ENCODE assay signal across 17 mouse cellular contexts in genomic region chr3:141659041-141659789, GRCm38 (mm10).
DNase-seq lines count a peak whose midpoint lies in the region; ATAC-seq and TF ChIP-seq lines count a peak whose summit lies in the region.
"Had no signal": no experiment of that assay in that cellular context is flagged by ENCODE, and none has a peak within 500 bp of the region (broad histone marks: within the 10 kb centered on the region; RNA-seq: fewer than 3 reads in every experiment).

No protein-coding gene starts in this region.

- dilution Hi-C loops in CH12.LX (cut with MboI; ENCODE audit: extremely low pct_ligation_motif_present, extremely low pct_unique_long_range_greater_than_20kb, low sequenced_read_pairs): no loop called here

- H3K27ac ChIP-seq in forebrain, embryonic 14.5 days (ENCODE audit: low read depth, low read length): no peak overlapping the region
- no peak overlapping the region for H3K27ac ChIP-seq in forebrain, embryonic 11.5 days (ENCODE audit: low read depth, low read length)
- no peak overlapping the region for H3K27ac ChIP-seq in layer of hippocampus, adult 2 months
- no peak overlapping the region for H3K27ac ChIP-seq in CH12.LX (ENCODE audit: insufficient read depth, low read depth)
- H3K27ac ChIP-seq: kidney, postnatal 0 days; left cerebral cortex, adult 2 months; liver, embryonic 15.5 days had no signal

- peak; percentile 52; the same call in 1 of the 2 replicates for ATAC-seq in forebrain, embryonic 14.5 days
- ATAC-seq in forebrain, embryonic 11.5 days (replicated peaks; ENCODE audit: low FRiP score): no peak

- no peak for TF ChIP-seq EP300 in CH12.LX (IDR thresholded peaks at IDR 0.05; ENCODE audit: low read length)

- H3K4me1 ChIP-seq in forebrain, embryonic 14.5 days (ENCODE audit: control insufficient read depth, insufficient read depth, low read length): no peaks in the 10 kb centered on the region; the same call in 1 of the 2 replicates
- H3K4me1 ChIP-seq in forebrain, embryonic 11.5 days (replicated peaks; ENCODE audit: control insufficient read depth, insufficient read depth, low read length): no peaks in the 10 kb centered on the region
- H3K4me1 ChIP-seq in CH12.LX (ENCODE audit: control insufficient read depth in 1 of 2, insufficient read depth in 2 of 2): peaks cover 0 to 5% of the 10 kb centered on the region in 2 experiments; a peak in 1 of 4 replicates
- H3K4me1 ChIP-seq: liver, embryonic 15.5 days had no signal

- DNase-seq in forebrain, embryonic 14.5 days (ENCODE audit: low spot score): peak; percentile 28
- DNase-seq in forebrain, embryonic 11.5 days (ENCODE audit: low spot score): no peak
- no peak for DNase-seq in layer of hippocampus, adult 2 months (ENCODE audit: low spot score in 2 of 2)
- no peak for DNase-seq in layer of hippocampus, adult 18-20 months (ENCODE audit: low spot score in 2 of 2)
- DNase-seq in CH12.LX (ENCODE audit: extremely low read depth): peak; percentile 3
- peak; percentile 5 for DNase-seq in fibroblast of lung, adult 2 months (ENCODE audit: low read depth)
- DNase-seq in gastrocnemius, postnatal 4 days (ENCODE audit: low spot score in 2 of 2): no peak
- no peak for DNase-seq in heart, adult 18-20 months
- DNase-seq: adrenal gland, postnatal 25 days; cerebellum, adult 9-10 months; retina, postnatal 1 day; thymus, postnatal 36 days had no signal

- in situ Hi-C loops in CH12.LX (cut with MboI; ENCODE audit: low pct_ligation_motif_present, low pct_unique_long_range_greater_than_20kb, low sequenced_read_pairs): no loop called here

- 75% methylated on average over 3 of the region's 3 CpGs for WGBS in forebrain, embryonic 14.5 days
- WGBS in forebrain, embryonic 11.5 days: 78% methylated on average over 3 of the region's 3 CpGs

- TF ChIP-seq RAD21 in CH12.LX (IDR thresholded peaks at IDR 0.05; ENCODE audit: low read depth, low read length): peak; percentile 19

- H3K79me2 ChIP-seq in CH12.LX (replicated peaks; ENCODE audit: control insufficient read depth, extremely low read depth, insufficient read depth, poor library complexity, severe bottlenecking): no peaks in the 10 kb centered on the region

- H3K9me3 ChIP-seq in forebrain, embryonic 14.5 days (replicated peaks; ENCODE audit: control insufficient read depth, low read length): no peaks in the 10 kb centered on the region
- no peaks in the 10 kb centered on the region for H3K9me3 ChIP-seq in forebrain, embryonic 11.5 days (ENCODE audit: control insufficient read depth, low read length)
- H3K9me3 ChIP-seq in CH12.LX (replicated peaks; ENCODE audit: low read length): no peaks in the 10 kb centered on the region
- H3K9me3 ChIP-seq: limb, embryonic 13.5 days; liver, embryonic 15.5 days had no signal

- no peaks in the 10 kb centered on the region for H3K27me3 ChIP-seq in forebrain, embryonic 14.5 days (replicated peaks; ENCODE audit: control insufficient read depth, insufficient read depth, low read length)
- no peaks in the 10 kb centered on the region for H3K27me3 ChIP-seq in forebrain, embryonic 11.5 days (ENCODE audit: control insufficient read depth, insufficient read depth, low read length)
- H3K27me3 ChIP-seq in CH12.LX (replicated peaks): no peaks in the 10 kb centered on the region
- H3K27me3 ChIP-seq: limb, embryonic 13.5 days; liver, embryonic 15.5 days had no signal

- TF ChIP-seq CTCF in layer of hippocampus, adult 2 months (conservative IDR thresholded peaks at IDR 0.05): peak; percentile 36; the same call in 1 of the 2 replicates
- peak in 1 of 2 experiments; percentile 40; a peak in 2 of 4 replicates for TF ChIP-seq CTCF in CH12.LX (conservative IDR thresholded peaks at IDR 0.05 in 1 of 2, IDR thresholded peaks at IDR 0.05 in 1 of 2; ENCODE audit: low read depth in 2 of 2, low read length in 2 of 2)

- no peak for TF ChIP-seq POLR2A in CH12.LX (IDR thresholded peaks at IDR 0.05; ENCODE audit: low read depth, low read length)

- H3K4me2 ChIP-seq in forebrain, embryonic 14.5 days (ENCODE audit: low read length): no peak overlapping the region
- no peak overlapping the region for H3K4me2 ChIP-seq in forebrain, embryonic 11.5 days (ENCODE audit: low read depth, low read length, severe bottlenecking)
- H3K4me2 ChIP-seq in CH12.LX (ENCODE audit: insufficient read depth, low read depth, poor library complexity, severe bottlenecking): 0 out of 2 replicates have a peak overlapping the region, but pooled peaks have one; percentile 1
- H3K4me2 ChIP-seq: liver, embryonic 15.5 days; midbrain, embryonic 11.5 days had no signal

- H3K36me3 ChIP-seq in forebrain, embryonic 14.5 days (ENCODE audit: control insufficient read depth, insufficient read depth, low read length): no peaks in the 10 kb centered on the region
- no peaks in the 10 kb centered on the region for H3K36me3 ChIP-seq in forebrain, embryonic 11.5 days (ENCODE audit: control insufficient read depth, insufficient read depth, low read length)
- H3K36me3 ChIP-seq in CH12.LX (replicated peaks in 1 of 2; ENCODE audit: control insufficient read depth in 1 of 2, insufficient read depth in 1 of 2, low read length in 1 of 2): no peaks in the 10 kb centered on the region
- H3K36me3 ChIP-seq: limb, embryonic 13.5 days; liver, embryonic 15.5 days had no signal

- no peak overlapping the region for H3K4me3 ChIP-seq in forebrain, embryonic 14.5 days (ENCODE audit: low read depth, low read length)
- no peak overlapping the region for H3K4me3 ChIP-seq in forebrain, embryonic 11.5 days (ENCODE audit: low read depth, low read length)
- H3K4me3 ChIP-seq in layer of hippocampus, adult 2 months: no peak overlapping the region
- H3K4me3 ChIP-seq in CH12.LX (replicated peaks in 1 of 3; ENCODE audit: low read depth in 2 of 3, low read length in 2 of 3, poor library complexity in 1 of 3): no peak overlapping the region
- H3K4me3 ChIP-seq: left cerebral cortex, adult 2 months; limb, embryonic 13.5 days; liver, embryonic 15.5 days had no signal

- H3K9ac ChIP-seq in forebrain, embryonic 14.5 days (ENCODE audit: low read length): no peak overlapping the region
- no peak overlapping the region for H3K9ac ChIP-seq in forebrain, embryonic 11.5 days (ENCODE audit: low read length)
- H3K9ac ChIP-seq in CH12.LX (ENCODE audit: insufficient read depth, low read depth): no peak overlapping the region
- H3K9ac ChIP-seq: limb, embryonic 13.5 days; liver, embryonic 15.5 days had no signal

TF ChIP-seq in CH12.LX, 34 proteins besides CTCF, POLR2A, EP300 and RAD21:
- TF ChIP-seq ZMIZ1 (IDR thresholded peaks at IDR 0.05; ENCODE audit: low read depth, low read length) (no peak), RCOR1 (conservative IDR thresholded peaks at IDR 0.05; ENCODE audit: low read depth, low read length) (no peak), ZNF384 (IDR thresholded peaks at IDR 0.05; ENCODE audit: low read depth, low read length) (no peak), MAFK (IDR thresholded peaks at IDR 0.05; ENCODE audit: insufficient replicate concordance, low read length) (no peak), BHLHE40 (IDR thresholded peaks at IDR 0.05; ENCODE audit: low read depth, low read length) (no peak), ETS1 (conservative IDR thresholded peaks at IDR 0.05; ENCODE audit: low read depth, low read length) (no peak), MYC (IDR thresholded peaks at IDR 0.05; ENCODE audit: low read depth, low read length) (no peak), CHD1 (IDR thresholded peaks at IDR 0.05; ENCODE audit: low read depth, low read length) (no peak), HCFC1 (IDR thresholded peaks at IDR 0.05; ENCODE audit: low read depth, low read length) (no peak), MAX (IDR thresholded peaks at IDR 0.05; ENCODE audit: low read length) (no peak), ZKSCAN1 (IDR thresholded peaks at IDR 0.05; ENCODE audit: borderline replicate concordance, low read depth, low read length) (no peak), IRF4 (IDR thresholded peaks at IDR 0.05; ENCODE audit: low read depth, low read length) (no peak), TCF12 (IDR thresholded peaks at IDR 0.05; ENCODE audit: low read depth, low read length) (no peak), NRF1 (IDR thresholded peaks at IDR 0.05; ENCODE audit: low read depth, low read length) (no peak), GABPA (IDR thresholded peaks at IDR 0.05; ENCODE audit: insufficient replicate concordance, low read depth, low read length) (no peak), CHD2 (IDR thresholded peaks at IDR 0.05; ENCODE audit: low read length) (no peak)

Comparison
In these comparisons a context has a peak if more than half of its experiments do, and no peak if none do; other contexts are left out.
1. DNase-seq: peak in forebrain, embryonic 14.5 days (single experiment), CH12.LX (single experiment) and fibroblast of lung, adult 2 months (single experiment); none in forebrain, embryonic 11.5 days (single experiment), layer of hippocampus, adult 2 months (0 of 2), layer of hippocampus, adult 18-20 months (0 of 2), gastrocnemius, postnatal 4 days (0 of 2) and heart, adult 18-20 months (0 of 2).